Mouse (Mus musculus): ENCODE measurements around the gene Hcn2. TPM values are rescaled to one million over a fixed set of nuclear protein-coding genes. Genes with fewer than 3 reads are reported as not detected.
"Not testable (repeated sequence)": the region's sequence is repeated elsewhere in the genome, so short reads cannot be mapped to it uniquely, and the experiment has no call there.

Hcn2 gene
- total RNA-seq, 2 experiments from 2014 or later: 0.50 TPM; not detected in 1

DNA sequence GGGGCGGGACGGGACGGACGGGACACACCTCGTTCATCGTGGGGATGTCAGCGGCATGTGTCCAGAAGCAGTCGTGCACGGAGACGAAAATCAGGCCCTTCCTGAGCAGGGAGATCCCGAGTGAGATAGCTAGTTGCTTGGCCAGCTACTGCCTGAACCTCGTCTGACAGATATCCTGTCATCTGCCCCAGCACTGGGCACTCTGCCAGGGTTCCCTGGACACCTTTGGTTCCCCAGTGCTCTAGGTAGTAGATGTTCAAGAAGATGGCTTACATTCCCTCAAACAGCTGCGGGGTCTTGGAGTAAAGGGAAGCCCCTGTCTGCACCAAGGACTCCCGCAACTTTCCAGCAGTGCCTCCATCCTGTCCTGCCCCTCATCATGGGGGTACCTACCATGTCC is 20.3 kb downstream of the Hcn2 start:
- ATAC-seq (replicated peaks; ENCODE audit: low FRiP score, low TSS enrichment, poor library complexity, severe bottlenecking): no peak

- ATAC-seq (replicated peaks; ENCODE audit: low FRiP score, low TSS enrichment, poor library complexity, severe bottlenecking): peak; percentile 55
These were observed 21.8 kb downstream of the Hcn2 start for GRCm38 (mm10) chr10:79738259-79738658.

GRCm38 (mm10) chr10:79739234-79739633 is 22.8 kb downstream of the Hcn2 start:
- peak; percentile 13; the same call in 1 of the 2 replicates for ATAC-seq (replicated peaks; ENCODE audit: low FRiP score, low TSS enrichment, poor library complexity, severe bottlenecking)

DNA sequence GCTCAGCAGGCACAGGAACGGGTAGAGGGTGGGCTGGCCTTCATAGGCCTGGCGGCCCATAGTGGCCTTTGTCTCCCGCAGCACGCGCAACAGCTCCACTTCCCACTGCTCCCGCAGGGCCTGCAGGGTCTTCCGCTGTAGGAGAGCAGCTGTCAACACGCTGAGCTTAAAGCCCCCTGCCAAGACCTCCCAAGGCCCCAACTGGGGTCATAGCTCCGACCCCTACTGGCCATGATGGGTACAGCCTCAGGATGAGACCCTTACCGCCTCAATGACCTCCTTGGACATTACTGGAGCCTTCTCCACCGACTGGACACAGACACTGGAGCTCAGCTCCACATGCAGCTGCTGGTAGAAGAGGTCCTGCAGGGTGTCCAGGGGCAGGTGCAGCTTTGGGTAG is 24.4 kb downstream of the Hcn2 start:
- ATAC-seq (replicated peaks; ENCODE audit: low FRiP score, low TSS enrichment, poor library complexity, severe bottlenecking): no peak

DNA sequence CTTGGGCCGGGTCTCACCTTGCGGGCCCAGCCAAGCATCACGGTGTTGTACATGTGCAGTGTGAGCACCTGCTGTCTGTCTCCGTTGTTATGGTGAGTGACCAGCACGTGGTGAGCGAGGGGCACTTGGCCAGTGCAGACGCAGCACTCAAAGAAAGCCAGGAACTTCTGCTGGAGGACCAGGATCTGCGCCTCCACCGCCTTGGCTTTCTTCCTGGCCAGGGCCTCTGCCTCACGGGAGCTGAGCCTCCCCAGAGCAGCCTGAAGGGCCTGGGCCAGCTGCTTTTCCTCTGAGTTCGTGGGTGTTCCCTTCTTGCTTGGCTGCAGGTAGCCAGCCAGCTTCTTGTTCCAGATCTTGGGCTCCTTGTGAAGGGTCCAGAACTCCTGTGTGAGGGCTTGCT is 26.7 kb downstream of the Hcn2 start:
- no peak for ATAC-seq (replicated peaks; ENCODE audit: low FRiP score, low TSS enrichment, poor library complexity, severe bottlenecking)

DNA sequence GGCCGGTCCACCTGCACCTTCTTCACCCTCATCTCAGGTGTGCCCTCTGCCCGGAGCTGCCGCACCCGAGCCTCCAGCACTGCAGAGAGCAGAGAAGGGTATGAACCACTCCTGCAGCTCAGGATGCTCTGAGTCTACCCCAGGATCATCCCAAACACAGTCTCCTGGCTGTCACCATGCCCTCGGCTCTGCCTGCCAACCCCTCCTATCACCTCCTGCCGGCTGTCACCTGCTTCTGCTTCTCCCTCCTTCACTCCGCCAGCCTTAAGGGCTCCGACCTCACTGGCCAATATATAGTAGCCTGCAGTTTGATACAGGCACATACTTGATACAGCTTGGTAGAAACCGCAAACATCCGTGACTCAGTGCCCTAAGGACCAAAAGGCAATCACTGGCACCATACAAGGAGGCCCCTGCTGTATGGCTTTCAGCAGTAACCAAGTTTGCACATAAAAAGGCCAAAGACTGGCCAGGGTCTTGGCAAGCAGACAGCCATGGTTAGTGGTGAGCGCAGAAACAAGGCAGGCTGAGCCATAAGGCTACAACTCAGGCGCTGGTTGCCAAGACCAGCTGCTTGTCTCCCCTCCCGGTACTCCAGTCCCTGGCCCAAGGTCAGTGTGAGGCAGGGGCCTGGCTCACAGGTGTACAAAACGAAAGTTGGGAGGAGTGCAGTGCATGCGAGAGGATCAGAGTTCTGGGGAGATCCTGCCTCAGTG is 27.4 kb downstream of the Hcn2 start:
- ATAC-seq (replicated peaks; ENCODE audit: low FRiP score, low TSS enrichment, poor library complexity, severe bottlenecking): no peak

DNA sequence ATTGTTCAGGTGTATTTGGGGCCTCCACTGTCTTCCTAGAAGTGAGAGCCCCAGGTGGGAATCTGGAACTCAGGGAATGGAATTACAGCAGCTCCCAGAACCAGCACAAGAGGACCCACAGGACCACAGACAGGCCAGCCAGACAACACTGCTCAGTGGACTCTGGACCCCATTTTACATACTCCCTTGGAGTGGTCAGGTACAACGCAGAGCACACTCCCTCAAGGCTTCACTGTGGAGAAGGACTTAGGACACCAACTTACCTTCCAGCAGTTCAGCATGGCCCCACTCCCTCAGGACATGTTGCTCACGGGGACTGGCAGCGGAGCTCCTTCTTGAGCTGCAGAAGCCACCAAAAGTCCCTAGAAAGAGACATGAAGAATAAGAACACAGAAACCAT is 29.0 kb downstream of the Hcn2 start:
- ATAC-seq (replicated peaks; ENCODE audit: low FRiP score, low TSS enrichment, poor library complexity, severe bottlenecking): no peak

- ATAC-seq (replicated peaks; ENCODE audit: low FRiP score, low TSS enrichment, poor library complexity, severe bottlenecking): peak; percentile 94
These were observed 29.7 kb downstream of the Hcn2 start, which contains the start of gene Polrmt for GRCm38 (mm10) chr10:79745898-79746773. Polrmt (minus strand) TSS chr10:79746581.

GRCm38 (mm10) chr10:79746774-79747151 is 30.3 kb downstream of the Hcn2 start:
- ATAC-seq (replicated peaks; ENCODE audit: low FRiP score, low TSS enrichment, poor library complexity, severe bottlenecking): peak; percentile 53

- no peak for ATAC-seq (replicated peaks; ENCODE audit: low FRiP score, low TSS enrichment, poor library complexity, severe bottlenecking)
These were observed 32.1 kb downstream of the Hcn2 start for GRCm38 (mm10) chr10:79748496-79748895.

DNA sequence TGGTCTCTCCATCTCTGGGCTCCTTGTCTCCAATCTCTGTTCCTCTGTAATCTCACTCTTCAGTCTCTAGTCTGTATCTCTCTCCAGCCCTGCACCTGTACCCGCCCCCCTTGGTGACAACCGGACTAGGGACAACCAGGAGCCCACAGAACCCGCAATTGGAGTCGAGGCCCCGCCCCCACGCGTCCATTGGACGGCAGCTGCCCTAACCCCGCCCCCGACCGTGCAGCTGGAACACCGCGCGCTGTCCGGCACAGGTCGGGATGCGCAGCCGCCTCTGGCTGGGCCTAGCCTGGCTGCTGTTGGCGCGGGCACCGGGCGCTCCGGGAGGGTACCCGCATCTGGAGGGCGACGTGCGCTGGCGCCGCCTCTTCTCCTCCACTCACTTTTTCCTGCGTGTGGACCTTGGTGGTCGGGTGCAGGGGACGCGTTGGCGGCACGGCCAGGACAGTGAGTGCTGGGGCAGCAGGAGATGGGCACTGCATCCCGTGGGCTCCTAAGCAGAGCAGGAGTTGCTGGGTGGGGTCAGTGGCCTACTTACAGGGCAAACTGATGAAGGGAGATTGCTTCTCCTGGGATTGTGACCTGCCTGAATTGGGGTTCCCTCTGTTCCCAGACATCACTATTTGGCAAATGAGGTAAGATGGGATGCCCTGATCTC is 38.6 kb downstream of the Hcn2 start, which contains the start of gene Fgf22:
Gene Fgf22 (plus strand): TSS at position 221 of the 661 bp plus-strand sequence.
- peak; percentile 72 for ATAC-seq (replicated peaks; ENCODE audit: low FRiP score, low TSS enrichment, poor library complexity, severe bottlenecking)

- no peak for ATAC-seq (replicated peaks; ENCODE audit: low FRiP score, low TSS enrichment, poor library complexity, severe bottlenecking)
These were observed 39.4 kb downstream of the Hcn2 start for GRCm38 (mm10) chr10:79755854-79756253.

GRCm38 (mm10) chr10:79756660-79757059 is 40.2 kb downstream of the Hcn2 start:
- no peak for ATAC-seq (replicated peaks; ENCODE audit: low FRiP score, low TSS enrichment, poor library complexity, severe bottlenecking)

- ATAC-seq (replicated peaks; ENCODE audit: low FRiP score, low TSS enrichment, poor library complexity, severe bottlenecking): not testable (repeated sequence)
These were observed 43.2 kb downstream of the Hcn2 start for GRCm38 (mm10) chr10:79759675-79760074.

DNA sequence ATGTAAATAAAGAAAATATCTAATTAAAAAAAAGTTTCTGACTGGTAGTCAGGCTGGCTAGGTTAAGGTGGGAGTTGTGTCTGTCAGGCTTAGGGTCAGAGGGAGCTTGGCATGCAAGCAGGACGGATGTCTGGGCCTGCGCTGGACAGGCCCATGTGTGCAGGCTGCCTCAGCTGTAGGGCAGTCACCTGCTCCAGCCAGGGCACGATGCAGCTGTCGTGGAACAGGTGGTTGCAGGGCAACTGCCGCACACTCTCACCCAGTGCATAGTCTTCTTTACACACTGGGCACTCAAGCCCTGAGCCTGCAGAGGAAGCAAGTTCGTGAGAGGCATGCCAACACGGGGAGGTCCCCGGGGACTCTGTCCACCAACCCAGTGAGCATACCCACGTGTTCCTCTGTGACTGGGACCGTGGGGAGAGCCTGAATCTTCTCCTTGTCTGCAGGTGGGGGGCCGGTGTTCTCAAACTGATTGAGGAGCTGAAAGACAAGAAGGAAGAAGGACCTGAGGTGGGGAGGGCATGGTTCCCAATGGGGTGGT is 44.2 kb downstream of the Hcn2 start:
- no peak for ATAC-seq (replicated peaks; ENCODE audit: low FRiP score, low TSS enrichment, poor library complexity, severe bottlenecking)

DNA sequence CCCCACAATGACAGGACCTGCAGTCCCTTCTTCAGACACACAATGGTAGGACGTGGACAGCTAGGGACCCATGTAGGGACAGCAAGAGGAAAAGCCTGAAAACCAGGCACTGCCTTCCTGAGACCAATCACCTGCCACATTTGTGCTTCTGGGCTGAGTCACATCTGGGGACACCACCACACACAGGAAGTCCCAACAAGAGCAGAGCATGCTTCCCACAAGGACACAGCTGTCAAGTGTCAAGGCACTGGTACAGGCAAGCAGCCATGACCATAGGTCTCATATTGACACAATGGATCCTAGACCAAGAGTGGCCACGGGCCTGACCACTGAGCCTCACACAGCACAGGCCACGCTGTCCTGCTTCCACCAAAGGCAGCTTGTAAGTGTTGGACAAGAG is 46.4 kb downstream of the Hcn2 start:
- no peak for ATAC-seq (replicated peaks; ENCODE audit: low FRiP score, low TSS enrichment, poor library complexity, severe bottlenecking)

DNA sequence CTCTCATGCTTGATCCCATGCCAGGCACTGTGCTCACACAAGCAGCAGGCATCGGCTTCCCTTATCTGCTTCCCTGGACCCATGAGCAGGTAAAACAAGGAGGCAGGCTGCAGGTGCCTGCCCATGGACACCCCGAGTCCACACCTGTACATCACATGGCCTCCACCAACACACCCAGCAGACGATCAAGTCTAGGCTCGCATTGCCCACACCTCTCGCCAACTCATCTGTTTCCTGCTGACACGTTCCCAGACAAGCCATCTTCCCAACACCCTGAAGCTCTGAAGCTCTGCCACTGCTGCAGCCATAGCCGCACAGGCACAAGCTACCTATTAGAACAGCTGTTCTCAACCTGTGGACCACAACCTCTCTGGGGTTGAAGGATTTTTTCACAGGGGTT is 47.8 kb downstream of the Hcn2 start:
- no peak for ATAC-seq (replicated peaks; ENCODE audit: low FRiP score, low TSS enrichment, poor library complexity, severe bottlenecking)

GRCm38 (mm10) chr10:79765228-79765745 is 48.9 kb downstream of the Hcn2 start:
- ATAC-seq (replicated peaks; ENCODE audit: low FRiP score, low TSS enrichment, poor library complexity, severe bottlenecking): no peak

DNA sequence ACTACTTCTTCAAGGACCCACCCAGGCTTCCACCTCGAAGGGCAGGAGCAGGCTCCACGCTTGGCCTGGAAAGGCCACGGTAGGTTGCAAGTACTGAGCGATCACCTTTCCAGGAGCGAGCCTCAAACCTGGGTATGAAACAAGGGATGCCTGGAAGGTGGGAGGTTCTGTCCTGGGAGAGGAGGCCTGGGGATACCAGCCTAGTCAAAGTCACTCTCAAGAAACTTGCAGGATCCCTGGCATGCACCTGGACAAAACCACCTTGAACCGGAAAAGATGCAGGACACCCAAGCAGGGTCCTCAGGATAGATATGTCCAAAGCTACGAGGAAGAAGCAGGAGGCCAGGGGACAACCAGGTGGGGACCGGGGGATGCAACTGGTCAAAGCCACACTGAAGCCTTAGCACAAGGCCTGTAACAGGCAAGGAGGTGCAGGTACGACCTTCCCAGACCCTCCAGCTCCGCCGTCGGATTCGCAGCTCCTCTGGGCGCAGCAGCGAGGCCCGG is 49.6 kb downstream of the Hcn2 start:
- no peak for ATAC-seq (replicated peaks; ENCODE audit: low FRiP score, low TSS enrichment, poor library complexity, severe bottlenecking)

All from megakaryocyte-erythroid progenitor cell, adult 5-6 weeks (primary cell).